Mouse (Mus musculus): Measurements from ENCODE around the gene Lactb. TPM values are rescaled to one million over a fixed set of nuclear protein-coding genes. Genes with fewer than 3 reads are reported as not detected.

Lactb gene
- polyA plus RNA-seq, 2 experiments = 5.6 to 7.7 TPM

DNA sequence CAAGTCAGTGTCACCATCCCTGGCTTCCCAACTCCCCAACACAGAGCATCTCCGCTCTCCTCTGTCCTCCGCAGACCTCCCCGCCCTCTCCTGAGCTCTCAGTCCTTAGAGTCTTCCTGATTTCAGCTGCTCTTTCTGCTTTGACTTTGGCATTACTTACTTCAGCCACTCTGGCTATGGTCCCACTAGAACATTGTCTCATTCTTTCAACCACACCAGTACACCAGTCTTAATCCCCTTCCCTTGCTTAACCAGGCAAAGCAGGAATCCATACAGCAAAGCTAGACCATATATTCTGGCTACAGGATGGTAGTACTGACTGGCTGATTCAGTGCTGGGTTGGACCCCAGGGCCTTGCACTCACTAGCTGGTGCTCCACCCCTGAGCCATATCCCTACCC is 17.8 kb downstream of the Lactb start:
- no peaks in the 10 kb centered on the region for H3K9me3 ChIP-seq (ENCODE audit: control insufficient read depth, low read length)
- no peaks in the 10 kb centered on the region for H3K36me3 ChIP-seq (replicated peaks; ENCODE audit: control insufficient read depth, insufficient read depth, low read depth)
- H3K27ac ChIP-seq = no peak overlapping the region
- no peaks in the 10 kb centered on the region for H3K27me3 ChIP-seq (ENCODE audit: control insufficient read depth, insufficient read depth, low read length)
- 89% methylated on average over 3 of the region's 3 CpGs for WGBS (ENCODE audit: insufficient replicate concordance)
- no peak for TF ChIP-seq EP300 (IDR thresholded peaks at IDR 0.05; ENCODE audit: low read depth)
- ATAC-seq (ENCODE audit: insufficient read depth) (no peak), DNase-seq (ENCODE audit: low read depth in 3 of 3, low spot score in 3 of 3) (no peak)
- H3K9ac ChIP-seq (replicated peaks) = no peak overlapping the region
- no peak overlapping the region for H3K4me2 ChIP-seq (ENCODE audit: low read depth)
- H3K4me1 ChIP-seq (replicated peaks; ENCODE audit: control insufficient read depth in 2 of 2, insufficient read depth in 2 of 2, low read length in 1 of 2) = no peaks in the 10 kb centered on the region
- no peak overlapping the region for H3K4me3 ChIP-seq (ENCODE audit: insufficient read depth in 1 of 2, low read depth in 2 of 2, low read length in 2 of 2)

DNA sequence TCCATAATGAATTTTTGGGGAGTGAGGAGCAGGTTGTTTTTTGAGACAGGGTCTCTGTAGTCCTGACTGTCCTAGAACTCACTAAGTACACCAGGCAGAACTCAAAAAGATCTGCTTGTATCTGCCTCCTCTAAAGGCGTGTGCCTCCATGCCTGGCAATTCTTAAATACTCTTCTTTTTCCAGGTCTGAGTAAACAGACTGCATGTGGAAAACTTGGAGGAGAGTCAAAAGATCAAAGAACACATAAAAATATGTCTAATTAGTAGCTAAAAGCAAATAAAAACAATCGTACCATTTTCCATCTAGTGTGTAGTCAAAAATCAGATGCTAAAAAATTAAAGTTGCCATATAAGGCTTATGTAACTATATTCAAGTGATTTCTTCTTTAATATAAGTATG is 22.4 kb downstream of the Lactb start:
- ATAC-seq (ENCODE audit: insufficient read depth) (no peak), DNase-seq (ENCODE audit: low read depth in 3 of 3, low spot score in 3 of 3) (no peak)
- Histone ChIP-seq H3K4me2 (ENCODE audit: low read depth) (no peak overlapping the region), H3K27me3 (ENCODE audit: control insufficient read depth, insufficient read depth, low read length) (no peaks in the 10 kb centered on the region), H3K9ac (replicated peaks) (no peak overlapping the region), H3K36me3 (replicated peaks; ENCODE audit: control insufficient read depth, insufficient read depth, low read depth) (peaks cover 10% of the 10 kb centered on the region), H3K27ac (no peak overlapping the region), H3K9me3 (ENCODE audit: control insufficient read depth, low read length) (no peaks in the 10 kb centered on the region), H3K4me3 (ENCODE audit: insufficient read depth in 1 of 2, low read depth in 2 of 2, low read length in 2 of 2) (no peak overlapping the region), H3K4me1 (replicated peaks; ENCODE audit: control insufficient read depth in 2 of 2, insufficient read depth in 2 of 2, low read length in 1 of 2) (no peaks in the 10 kb centered on the region)
- TF ChIP-seq CTCF (IDR thresholded peaks at IDR 0.05; ENCODE audit: low read depth) = no peak
- no peak for TF ChIP-seq EP300 (IDR thresholded peaks at IDR 0.05; ENCODE audit: low read depth)
- WGBS (ENCODE audit: insufficient replicate concordance) = 62% methylated on average over 2 of the region's 2 CpGs

DNA sequence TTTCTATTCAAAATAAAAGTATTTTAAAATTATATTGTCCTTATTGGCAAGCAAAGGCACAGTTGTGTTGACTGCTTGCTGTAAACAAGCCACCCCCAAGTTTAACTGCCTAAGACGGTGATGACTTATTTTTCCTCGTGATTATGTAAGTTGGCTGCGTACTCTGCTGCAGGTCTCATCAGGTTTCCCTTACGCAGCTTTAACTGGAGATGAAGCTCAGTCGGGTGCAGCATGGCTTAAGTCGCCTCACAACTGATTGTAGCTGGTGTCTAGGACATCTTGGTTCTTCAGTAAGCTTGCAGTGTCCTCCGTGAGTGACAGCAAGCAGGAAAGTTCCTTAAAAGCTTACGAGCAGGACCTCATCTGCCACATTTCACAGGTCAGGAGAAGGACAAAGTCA is 23.0 kb downstream of the Lactb start:
- DNase-seq (ENCODE audit: low read depth in 3 of 3, low spot score in 3 of 3) = no peak
- WGBS (ENCODE audit: insufficient replicate concordance) = 71% methylated on average over 8 of the region's 8 CpGs
- H3K4me3 ChIP-seq (ENCODE audit: insufficient read depth in 1 of 2, low read depth in 2 of 2, low read length in 2 of 2) = no peak overlapping the region

DNA sequence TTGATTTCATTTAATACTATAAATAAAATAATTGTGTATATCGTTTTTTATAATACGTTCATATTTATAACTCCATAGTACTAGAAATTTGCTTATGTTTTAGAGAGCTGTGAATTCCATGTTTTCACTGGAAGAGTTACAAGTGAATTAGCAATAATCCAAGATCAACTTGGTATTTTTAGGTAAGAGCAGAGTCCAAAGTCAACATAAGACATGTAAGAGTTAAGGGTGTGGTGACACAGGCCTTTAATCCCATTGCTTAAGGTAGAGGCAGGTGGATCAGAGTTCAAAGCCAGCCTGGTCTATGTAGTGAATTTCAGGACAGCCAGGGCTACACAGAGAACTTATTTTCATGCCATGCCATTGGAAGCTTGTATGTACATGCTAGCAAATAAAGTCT is 26.7 kb downstream of the Lactb start:
- Histone ChIP-seq H3K4me1 (replicated peaks; ENCODE audit: control insufficient read depth in 2 of 2, insufficient read depth in 2 of 2, low read length in 1 of 2) (peaks cover 6 to 9% of the 10 kb centered on the region in 2 experiments), H3K4me2 (ENCODE audit: low read depth) (no peak overlapping the region), H3K27ac (no peak overlapping the region), H3K9me3 (ENCODE audit: control insufficient read depth, low read length) (no peaks in the 10 kb centered on the region), H3K9ac (replicated peaks) (no peak overlapping the region), H3K36me3 (replicated peaks; ENCODE audit: control insufficient read depth, insufficient read depth, low read depth) (peaks cover 10% of the 10 kb centered on the region), H3K4me3 (ENCODE audit: insufficient read depth in 1 of 2, low read depth in 2 of 2, low read length in 2 of 2) (no peak overlapping the region), H3K27me3 (ENCODE audit: control insufficient read depth, insufficient read depth, low read length) (no peaks in the 10 kb centered on the region)
- no peak for ATAC-seq (ENCODE audit: insufficient read depth)
- WGBS (ENCODE audit: insufficient replicate concordance) = 88% methylated on average over 2 of the region's 2 CpGs
- no peak for TF ChIP-seq CTCF (IDR thresholded peaks at IDR 0.05; ENCODE audit: low read depth)
- TF ChIP-seq EP300 (IDR thresholded peaks at IDR 0.05; ENCODE audit: low read depth) = no peak
- DNase-seq (ENCODE audit: low read depth in 3 of 3, low spot score in 3 of 3) = no peak

More for the DNA sequence above, 23.0 kb downstream of the Lactb start:
- no peak overlapping the region for H3K27ac ChIP-seq
- no peak overlapping the region for H3K9ac ChIP-seq (replicated peaks)
- 0 out of 4 replicates have a peak, but pooled peaks cover 0 to 1% of the 10 kb centered on the region in 2 experiments for H3K4me1 ChIP-seq (replicated peaks; ENCODE audit: control insufficient read depth in 2 of 2, insufficient read depth in 2 of 2, low read length in 1 of 2)
- no peaks in the 10 kb centered on the region for H3K9me3 ChIP-seq (ENCODE audit: control insufficient read depth, low read length)
- ATAC-seq (ENCODE audit: insufficient read depth) = no peak
- H3K27me3 ChIP-seq (ENCODE audit: control insufficient read depth, insufficient read depth, low read length) = no peaks in the 10 kb centered on the region
- no peak for TF ChIP-seq CTCF (IDR thresholded peaks at IDR 0.05; ENCODE audit: low read depth)
- no peak for TF ChIP-seq EP300 (IDR thresholded peaks at IDR 0.05; ENCODE audit: low read depth)
- H3K36me3 ChIP-seq (replicated peaks; ENCODE audit: control insufficient read depth, insufficient read depth, low read depth) = peaks cover 10% of the 10 kb centered on the region
- H3K4me2 ChIP-seq (ENCODE audit: low read depth) = no peak overlapping the region

DNA sequence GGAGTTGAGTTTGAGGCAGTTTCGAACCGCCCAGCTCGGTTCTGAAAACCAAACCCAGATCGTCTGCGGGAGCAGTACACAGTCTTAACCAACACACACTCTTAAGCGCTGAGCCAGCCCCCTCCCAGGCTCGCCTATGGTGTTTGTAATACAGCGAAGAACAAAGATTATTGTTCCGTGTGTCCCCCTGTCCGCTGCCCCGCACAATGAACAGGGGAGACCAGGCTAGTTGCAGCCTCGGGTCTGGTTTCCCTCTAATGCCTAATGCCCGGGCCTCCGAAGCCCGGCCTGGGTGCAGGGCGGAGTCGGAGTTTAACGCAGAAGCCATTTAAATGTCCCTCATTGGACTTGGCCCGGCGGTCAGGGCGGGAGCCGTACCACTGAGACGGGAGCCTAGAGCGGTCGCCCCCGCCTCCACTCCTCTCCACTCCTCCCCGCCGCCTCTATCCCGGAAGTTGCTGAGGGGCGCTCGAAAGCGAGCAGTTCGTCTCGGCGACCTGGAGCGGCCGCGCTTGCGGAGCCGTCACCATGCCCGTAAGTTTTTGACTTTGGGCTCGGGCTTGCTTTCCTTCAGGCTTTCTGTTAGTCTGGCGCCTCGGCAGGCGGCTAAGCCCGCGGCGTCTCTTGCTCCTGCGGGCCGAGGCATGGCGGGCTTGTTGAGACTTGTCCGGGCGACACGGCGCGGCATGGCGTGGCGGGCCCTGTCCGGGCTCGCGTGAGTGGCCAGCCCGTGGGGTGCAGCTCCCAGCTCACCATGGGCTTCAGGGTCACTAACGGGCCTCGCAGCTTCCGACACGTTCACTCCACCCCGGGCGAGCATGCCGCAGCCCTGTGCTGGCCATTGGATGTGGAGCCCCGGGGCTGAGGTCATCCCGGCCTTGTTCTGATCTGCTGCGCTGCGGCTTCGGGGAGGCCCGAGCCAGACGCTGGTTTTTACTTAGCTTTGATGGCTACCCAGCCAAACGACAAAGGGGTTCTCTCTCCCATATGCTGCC is 29.3 kb downstream of the Lactb start, which contains the start of gene Rps27l:
Rps27l (plus strand) TSS at position 440 of the 995 bp plus-strand sequence.
- DNase-seq (ENCODE audit: low read depth in 3 of 3, low spot score in 3 of 3) (peak; percentile 91 to 93 (median 92)), ATAC-seq (ENCODE audit: insufficient read depth) (peak; percentile 99)
- WGBS (ENCODE audit: insufficient replicate concordance) = under 1% methylated on average over 77 of the region's 77 CpGs
- Histone ChIP-seq H3K4me2 (ENCODE audit: low read depth) (peak within 1 kb of the TSS; percentile 93), H3K4me3 (ENCODE audit: insufficient read depth in 1 of 2, low read depth in 2 of 2, low read length in 2 of 2) (peak within 1 kb of the TSS; percentile 79 to 88), H3K9ac (replicated peaks) (peak within 1 kb of the TSS; percentile 89), H3K27ac (peak within 1 kb of the TSS; percentile 68), H3K9me3 (ENCODE audit: control insufficient read depth, low read length) (no peaks in the 10 kb centered on the region), H3K27me3 (ENCODE audit: control insufficient read depth, insufficient read depth, low read length) (no peaks in the 10 kb centered on the region), H3K4me1 (replicated peaks; ENCODE audit: control insufficient read depth in 2 of 2, insufficient read depth in 2 of 2, low read length in 1 of 2) (peaks cover 6 to 9% of the 10 kb centered on the region in 2 experiments), H3K36me3 (replicated peaks; ENCODE audit: control insufficient read depth, insufficient read depth, low read depth) (peaks cover 10% of the 10 kb centered on the region)
- TF ChIP-seq EP300 (IDR thresholded peaks at IDR 0.05; ENCODE audit: low read depth) (peak; percentile 9; the same call in 1 of the 2 replicates), CTCF (IDR thresholded peaks at IDR 0.05; ENCODE audit: low read depth) (0 out of 2 replicates have a peak, but pooled peaks have one; percentile 19)
